Mouse (Mus musculus) lung, embryonic 14.5 days (tissue): ENCODE measurements at regions not wholly inside any gene's neighbourhood (a gene's known extent, or its start where the extent isn't known, plus 50 kb on each side); places are given as distances from the start of the nearest gene placed in this dataset.

Experiments
- ATAC-seq: fragments of 200-750 bp; cut with Nextera tagmentation; 2 replicates; pipeline ENCODE4 v1.8.0; 2017; ENCODE audit warnings: mild to moderate bottlenecking, moderate TSS enrichment, moderate library complexity; ENCODE audit not compliant: insufficient read depth
- DNase-seq: peaks from one replicate; pipeline ENCODE4 v3.0.0-alpha.2; 2015
- H3K27ac ChIP-seq: fragments of 300-500 bp; sonication (generic); 2 replicates; pipeline ENCODE4 v1.5.1; 2014; ENCODE audit warnings: low read depth, mild to moderate bottlenecking, moderate library complexity
- H3K27me3 ChIP-seq: fragments of 300-500 bp; sonication (generic); 2 replicates; pipeline ENCODE4 v1.6.1; 2014; ENCODE audit warnings: low read length, control low read depth; ENCODE audit not compliant: insufficient read depth
- H3K36me3 ChIP-seq: fragments of 300-500 bp; sonication (generic); 2 replicates; pipeline ENCODE4 v1.6.1; 2014; ENCODE audit warnings: control low read depth; ENCODE audit not compliant: insufficient read depth
- H3K4me1 ChIP-seq: fragments of 300-500 bp; sonication (generic); 2 replicates; pipeline ENCODE4 v1.6.1; 2014; ENCODE audit warnings: antibody characterized with exemption, control low read depth; ENCODE audit not compliant: insufficient read depth
- H3K4me2 ChIP-seq: fragments of 300-500 bp; sonication (generic); 2 replicates; pipeline ENCODE4 v1.6.1; 2014; ENCODE audit warnings: mild to moderate bottlenecking
- H3K4me3 ChIP-seq: fragments of 300-500 bp; sonication (generic); 2 replicates; pipeline ENCODE4 v1.5.1; 2014; ENCODE audit warnings: low read depth, low read length
- H3K9ac ChIP-seq: fragments of 300-500 bp; sonication (generic); 2 replicates; pipeline ENCODE4 v1.6.1; 2014
- H3K9me3 ChIP-seq: fragments of 300-500 bp; sonication (generic); 2 replicates; pipeline ENCODE4 v1.6.1; 2016; ENCODE audit warnings: low read depth, low read length, control low read depth
- CTCF ChIP-seq: IDR thresholded peaks from 2 replicates; pipeline ENCODE4 v1.5.1; 2016; ENCODE audit warnings: antibody characterized with exemption, low read depth
- WGBS: fragments of 180-500 bp; shearing (Covaris S2); extraction: QIAGEN DNeasy Blood & Tissue Kit; methylation state at CpG from one replicate; pipeline ENCODE4 v1.1.7; 2014; 5-methylcytosine and 5-hydroxymethylcytosine counted together

DNA sequence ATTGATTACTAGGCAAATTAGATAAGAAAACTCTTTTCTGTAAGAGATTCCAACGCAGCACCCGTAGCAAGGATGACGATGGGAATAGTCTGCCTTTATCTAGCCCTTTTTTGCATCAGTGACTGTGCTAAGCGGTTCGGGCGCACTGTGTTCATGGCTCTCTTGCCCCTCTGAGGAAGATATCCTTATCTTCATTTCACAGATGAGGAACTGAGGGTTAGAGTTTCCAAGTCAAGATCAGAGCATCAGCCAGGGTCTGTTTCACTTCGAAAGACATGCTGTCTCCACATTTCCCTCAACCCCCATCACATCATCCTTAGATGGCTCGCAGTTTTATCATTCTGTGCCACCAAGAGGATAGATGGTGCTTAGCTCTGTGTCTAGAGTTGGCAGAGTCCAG lies 796.6 kb downstream of the Tmem114 start:
- no peak for TF ChIP-seq CTCF
- Histone ChIP-seq H3K4me2 (no peak overlapping the region), H3K4me3 (no peak overlapping the region), H3K4me1 (no peaks in the 10 kb centered on the region), H3K9ac (no peak overlapping the region), H3K27ac (no peak overlapping the region), H3K9me3 (no peaks in the 10 kb centered on the region), H3K27me3 (no peaks in the 10 kb centered on the region), H3K36me3 (no peaks in the 10 kb centered on the region)
- no peak for ATAC-seq
- no peak for DNase-seq
- WGBS, result 36% methylated on average over 8 of the region's 8 CpGs

DNA sequence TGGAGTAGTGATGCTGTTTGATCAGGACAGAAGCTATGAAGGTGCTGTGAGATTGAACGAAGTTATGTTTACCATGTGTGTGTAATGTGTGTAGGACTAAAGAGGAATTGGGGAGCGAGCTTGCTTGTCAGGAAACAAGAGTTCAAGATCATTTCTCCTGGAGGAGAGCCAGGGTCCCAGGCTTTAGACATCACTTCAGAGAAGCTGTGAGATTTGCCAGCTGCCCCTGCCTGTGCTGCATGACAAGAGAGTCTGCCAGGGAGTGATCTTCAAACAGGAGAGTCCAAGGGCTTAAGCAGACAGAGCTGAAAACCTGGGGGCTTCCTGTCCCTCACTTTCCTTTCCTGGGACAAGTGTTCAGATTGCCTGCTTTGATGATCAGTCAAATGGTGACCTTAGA lies 818.3 kb downstream of the Tmem114 start:
- Histone ChIP-seq H3K27ac (no peak overlapping the region), H3K9ac (no peak overlapping the region), H3K4me3 (no peak overlapping the region), H3K36me3 (no peaks in the 10 kb centered on the region), H3K4me2 (no peak overlapping the region), H3K27me3 (no peaks in the 10 kb centered on the region), H3K9me3 (no peaks in the 10 kb centered on the region), H3K4me1 (no peaks in the 10 kb centered on the region)
- ATAC-seq (peak; percentile 74; the same call in 1 of the 2 replicates), DNase-seq (peak; percentile 70)
- WGBS, result 25% methylated on average over 2 of the region's 2 CpGs
- no peak for TF ChIP-seq CTCF

DNA sequence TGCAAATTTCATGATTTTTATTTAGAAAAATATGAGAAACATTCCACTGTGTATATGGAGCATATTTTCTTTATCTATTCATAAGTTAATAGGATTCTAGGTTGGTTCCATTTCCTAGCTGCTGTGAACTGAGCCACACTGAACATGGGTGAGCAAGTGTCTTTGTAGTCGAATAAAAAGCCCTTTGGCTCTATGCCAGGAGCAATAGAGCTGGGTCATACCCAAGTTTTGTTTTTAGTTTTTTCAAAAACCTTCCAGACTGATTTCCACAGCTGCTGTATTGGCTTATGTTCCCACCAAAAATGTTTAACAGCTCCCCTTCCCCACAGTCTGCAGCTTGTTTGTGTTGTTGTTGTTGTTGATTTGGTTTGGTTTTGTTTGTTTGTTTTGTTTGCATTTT lies 822.5 kb downstream of the Tmem114 start:
- H3K4me2 ChIP-seq, result no peak overlapping the region
- H3K4me1 ChIP-seq, result no peaks in the 10 kb centered on the region
- no peak overlapping the region for H3K4me3 ChIP-seq
- DNase-seq, result peak; percentile 76
- 11% methylated on average over 1 of the region's 1 CpGs for WGBS
- no peak for TF ChIP-seq CTCF
- H3K9ac ChIP-seq, result no peak overlapping the region
- no peaks in the 10 kb centered on the region for H3K36me3 ChIP-seq
- ATAC-seq, result peak; percentile 63; the same call in 1 of the 2 replicates
- no peaks in the 10 kb centered on the region for H3K27me3 ChIP-seq
- no peaks in the 10 kb centered on the region for H3K9me3 ChIP-seq
- no peak overlapping the region for H3K27ac ChIP-seq

DNA sequence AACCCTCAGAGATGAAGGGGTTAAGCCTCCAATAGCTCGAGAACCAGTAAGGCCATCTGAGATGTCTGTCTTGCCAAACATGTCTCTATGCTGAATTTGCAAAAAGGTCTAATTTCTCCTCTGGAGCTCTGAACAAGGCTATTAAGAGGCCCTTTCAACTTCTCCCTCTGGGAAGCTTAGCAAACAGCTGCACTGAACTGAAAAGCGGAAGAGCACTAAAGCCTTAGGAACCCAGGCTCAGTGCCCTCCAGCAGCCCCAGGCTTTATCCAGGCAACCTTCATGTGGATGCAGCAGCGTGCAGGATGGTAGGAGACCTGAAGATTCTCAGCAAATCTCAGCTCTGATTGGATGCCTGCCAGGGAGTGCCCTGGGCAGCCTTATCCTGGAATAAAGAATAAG lies 850.1 kb downstream of the Tmem114 start:
- Histone ChIP-seq H3K36me3 (no peaks in the 10 kb centered on the region), H3K4me2 (no peak overlapping the region), H3K9ac (no peak overlapping the region), H3K27me3 (no peaks in the 10 kb centered on the region), H3K4me1 (no peaks in the 10 kb centered on the region), H3K9me3 (no peaks in the 10 kb centered on the region), H3K27ac (no peak overlapping the region), H3K4me3 (no peak overlapping the region)
- 35% methylated on average over 3 of the region's 3 CpGs for WGBS
- TF ChIP-seq CTCF, result no peak
- ATAC-seq, result 0 out of 2 replicates have a peak, but pooled peaks have one; percentile 14
- DNase-seq, result peak; percentile 17

DNA sequence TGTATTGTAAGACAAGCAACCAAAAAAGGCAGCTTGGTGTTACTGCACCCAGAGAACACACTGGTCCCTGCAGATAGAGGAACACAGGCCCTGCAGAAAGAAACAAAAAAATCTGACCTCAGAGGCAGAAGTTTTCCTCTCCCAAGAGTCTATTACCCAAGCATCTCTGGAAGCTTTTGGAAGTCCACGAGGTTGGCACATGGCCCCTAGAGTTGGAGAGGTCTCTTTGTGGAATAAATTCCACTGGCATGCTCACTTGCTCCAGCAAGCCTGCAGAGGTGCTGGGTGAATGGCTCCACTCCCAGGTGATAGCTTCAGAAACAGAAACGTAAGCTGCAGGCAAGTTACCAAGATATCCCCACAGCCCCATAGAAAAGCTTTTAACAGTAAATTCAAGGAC lies 864.1 kb downstream of the Tmem114 start:
- Histone ChIP-seq H3K4me3 (no peak overlapping the region), H3K9me3 (no peaks in the 10 kb centered on the region), H3K27ac (no peak overlapping the region), H3K27me3 (no peaks in the 10 kb centered on the region), H3K36me3 (no peaks in the 10 kb centered on the region), H3K9ac (no peak overlapping the region), H3K4me1 (no peaks in the 10 kb centered on the region), H3K4me2 (no peak overlapping the region)
- WGBS, result 47% methylated on average over 2 of the region's 2 CpGs
- no peak for DNase-seq
- no peak for ATAC-seq
- TF ChIP-seq CTCF, result no peak

DNA sequence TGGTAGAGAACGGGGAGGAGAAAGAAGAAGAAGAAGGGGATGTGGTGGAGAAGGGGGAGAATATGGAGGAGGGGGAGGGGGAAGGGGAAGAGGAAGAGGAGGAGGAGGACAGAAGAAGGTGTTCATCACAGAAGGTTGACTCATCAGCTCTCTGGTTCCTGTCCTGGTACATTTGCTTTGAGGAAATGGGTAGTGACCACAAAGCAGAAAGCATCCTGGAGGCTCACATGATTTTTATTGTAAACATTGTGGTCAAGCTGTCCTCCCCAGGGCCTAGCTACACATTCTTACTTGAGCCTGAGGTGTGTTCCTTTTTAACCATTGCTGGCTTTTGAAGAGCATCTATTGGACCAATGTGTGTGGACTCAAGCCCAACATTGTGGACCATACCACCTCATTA lies 865.8 kb downstream of the Tmem114 start:
- H3K9me3 ChIP-seq, result no peaks in the 10 kb centered on the region
- 88% methylated on average over 1 of the region's 1 CpGs for WGBS
- no peaks in the 10 kb centered on the region for H3K36me3 ChIP-seq
- H3K4me3 ChIP-seq, result no peak overlapping the region
- no peak overlapping the region for H3K4me2 ChIP-seq
- DNase-seq, result no peak
- H3K27ac ChIP-seq, result no peak overlapping the region
- no peak for ATAC-seq
- no peak overlapping the region for H3K9ac ChIP-seq
- no peaks in the 10 kb centered on the region for H3K27me3 ChIP-seq
- no peaks in the 10 kb centered on the region for H3K4me1 ChIP-seq
- TF ChIP-seq CTCF, result no peak

DNA sequence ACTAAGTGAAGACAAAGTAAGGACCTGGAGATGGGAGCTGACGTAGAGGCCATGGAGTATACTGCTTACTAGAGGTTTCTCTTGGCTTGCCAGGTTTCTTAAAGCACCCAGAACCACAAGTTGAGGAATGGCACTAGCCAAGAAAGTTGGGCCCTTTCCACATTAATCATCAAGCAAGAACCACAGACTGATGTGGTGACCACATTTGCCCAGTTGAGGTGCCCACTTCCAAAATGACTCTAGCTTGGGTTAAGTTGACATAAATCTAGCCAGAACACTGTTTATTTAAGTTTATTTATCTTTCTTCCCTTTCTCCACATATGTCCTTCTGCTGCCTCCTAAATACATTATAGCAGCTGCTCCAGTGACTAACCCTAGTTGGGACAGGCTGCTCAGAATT lies 866.3 kb downstream of the Tmem114 start:
- Histone ChIP-seq H3K4me1 (no peaks in the 10 kb centered on the region), H3K9ac (no peak overlapping the region), H3K4me3 (no peak overlapping the region), H3K4me2 (no peak overlapping the region), H3K9me3 (no peaks in the 10 kb centered on the region), H3K36me3 (no peaks in the 10 kb centered on the region), H3K27ac (no peak overlapping the region), H3K27me3 (no peaks in the 10 kb centered on the region)
- 77% methylated on average over 1 of the region's 1 CpGs for WGBS
- DNase-seq, result no peak
- no peak for ATAC-seq
- TF ChIP-seq CTCF, result no peak

DNA sequence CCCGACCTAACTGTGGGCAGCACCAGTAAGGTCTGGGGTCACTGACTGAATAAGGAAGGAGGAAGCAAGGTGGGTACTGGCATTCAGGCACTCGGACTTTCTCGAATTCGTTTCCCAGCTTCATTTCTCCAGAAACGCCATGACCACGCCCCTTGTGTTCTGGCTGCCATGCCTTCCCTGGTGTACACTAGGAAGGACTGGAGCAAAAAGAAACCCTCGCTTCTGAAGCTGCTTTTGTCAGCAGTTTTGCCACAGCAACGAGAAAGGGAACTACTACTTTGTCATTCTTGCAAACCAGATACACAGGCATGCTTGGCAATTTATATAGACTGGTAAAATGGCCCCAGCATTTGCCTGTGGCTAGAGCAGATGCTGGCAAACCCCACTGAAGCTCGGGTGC lies 869.0 kb downstream of the Tmem114 start:
- 85% methylated on average over 9 of the region's 9 CpGs for WGBS
- Histone ChIP-seq H3K9me3 (no peaks in the 10 kb centered on the region), H3K4me1 (no peaks in the 10 kb centered on the region), H3K27ac (no peak overlapping the region), H3K36me3 (no peaks in the 10 kb centered on the region), H3K4me3 (no peak overlapping the region), H3K4me2 (no peak overlapping the region), H3K27me3 (no peaks in the 10 kb centered on the region), H3K9ac (no peak overlapping the region)
- TF ChIP-seq CTCF, result no peak
- ATAC-seq (no peak), DNase-seq (no peak)
